Mouse (Mus musculus) liver, embryonic 14.5 days (tissue): ENCODE results near the gene Senp5. TPM values are rescaled to one million over a fixed set of nuclear protein-coding genes. Genes with fewer than 3 reads are reported as not detected.

Experiments used
- ATAC-seq: fragments of 200-750 bp; cut with Nextera tagmentation; 2 replicates; pipeline ENCODE4 v1.8.0; 2017; ENCODE audit warnings: moderate number of reproducible peaks, mild to moderate bottlenecking, moderate library complexity; ENCODE audit not compliant: insufficient read depth
- DNase-seq, 3 experiments: peaks; one replicate each; pipeline ENCODE4 v3.0.0-alpha.2; 2012 to 2013; ENCODE audit warnings: low read depth in 3 of 3, low spot score in 3 of 3
- H3K27ac ChIP-seq: fragments of 300-500 bp; sonication (generic); 2 replicates; pipeline ENCODE4 v1.5.1; 2014; ENCODE audit warnings: moderate library complexity, mild to moderate bottlenecking, control low read depth, inconsistent platforms
- H3K27me3 ChIP-seq: fragments of 300-500 bp; sonication (generic); 2 replicates; pipeline ENCODE4 v1.6.1; 2014; ENCODE audit warnings: mild to moderate bottlenecking, low read length, moderate library complexity; ENCODE audit not compliant: control insufficient read depth, insufficient read depth
- H3K36me3 ChIP-seq: fragments of 300-500 bp; sonication (generic); replicated peaks from 2 replicates; pipeline ENCODE4 v1.6.1; 2014; ENCODE audit warnings: low read depth; ENCODE audit not compliant: control insufficient read depth, insufficient read depth
- H3K4me1 ChIP-seq, 2 experiments: fragments of 200-500 bp in 1 of 2; fragments of 300-500 bp in 1 of 2; sonication (generic) in 1 of 2; replicated peaks; 2 replicates each; pipeline ENCODE4 v1.6.1; 2012 to 2014; ENCODE audit warnings: antibody characterized with exemption in 1 of 2, inconsistent platforms in 1 of 2, low read length in 1 of 2; ENCODE audit not compliant: control insufficient read depth in 2 of 2, insufficient read depth in 2 of 2
- H3K4me2 ChIP-seq: fragments of 300-500 bp; sonication (generic); 2 replicates; pipeline ENCODE4 v1.6.1; 2014; ENCODE audit warnings: low read depth, mild to moderate bottlenecking, control low read depth, moderate library complexity
- H3K4me3 ChIP-seq, 2 experiments: fragments of 200-500 bp in 1 of 2; fragments of 300-500 bp in 1 of 2; sonication (generic) in 1 of 2; 2 replicates each; pipeline ENCODE4 v1.5.1; 2012 to 2014; ENCODE audit warnings: low read depth in 2 of 2, low read length in 2 of 2, mild to moderate bottlenecking in 2 of 2, control low read depth in 1 of 2, inconsistent platforms in 1 of 2, moderate library complexity in 1 of 2; ENCODE audit not compliant: insufficient read depth in 1 of 2
- H3K9ac ChIP-seq: fragments of 300-500 bp; sonication (generic); replicated peaks from 2 replicates; pipeline ENCODE4 v1.6.1; 2014; ENCODE audit warnings: mild to moderate bottlenecking, control low read depth, moderate library complexity
- H3K9me3 ChIP-seq: fragments of 300-500 bp; sonication (generic); 2 replicates; pipeline ENCODE4 v1.6.1; 2016; ENCODE audit warnings: low read length, mixed read lengths; ENCODE audit not compliant: control insufficient read depth
- CTCF ChIP-seq: IDR thresholded peaks from 2 replicates; pipeline ENCODE4 v1.5.1; 2016; ENCODE audit warnings: antibody characterized with exemption, low read depth, control low read depth
- EP300 ChIP-seq: IDR thresholded peaks from 2 replicates; pipeline ENCODE4 v1.6.1; 2016; ENCODE audit warnings: antibody characterized with exemption, low read depth
- WGBS: fragments of 180-500 bp; shearing (Covaris S2); extraction: QIAGEN DNeasy Blood & Tissue Kit; methylation state at CpG from one replicate; pipeline ENCODE4 v1.1.7; 2014; ENCODE audit not compliant: insufficient replicate concordance; 5-methylcytosine and 5-hydroxymethylcytosine counted together
- polyA plus RNA-seq, 2 experiments: library from polyadenylated mRNA; depleted of rRNA in 1 of 2; stranded (reverse) in 1 of 2; unstranded in 1 of 2; fragments of >200 nt; fragmentation: Nextera tagmentation in 1 of 2; extraction: Ambion mirVana in 1 of 2; gene quantifications; 2 replicates each; pipeline versions ENCODE4 v1.2.1 to v1.2.3; 2012 to 2014

Senp5 gene
- 3.5 and 4.7 TPM in 2 replicates for polyA plus RNA-seq (2012; rRNA removed)
- 2.9 and 3.4 TPM in 2 replicates for polyA plus RNA-seq (2014; fragmentation: Nextera tagmentation; extraction: Ambion mirVana)

DNA sequence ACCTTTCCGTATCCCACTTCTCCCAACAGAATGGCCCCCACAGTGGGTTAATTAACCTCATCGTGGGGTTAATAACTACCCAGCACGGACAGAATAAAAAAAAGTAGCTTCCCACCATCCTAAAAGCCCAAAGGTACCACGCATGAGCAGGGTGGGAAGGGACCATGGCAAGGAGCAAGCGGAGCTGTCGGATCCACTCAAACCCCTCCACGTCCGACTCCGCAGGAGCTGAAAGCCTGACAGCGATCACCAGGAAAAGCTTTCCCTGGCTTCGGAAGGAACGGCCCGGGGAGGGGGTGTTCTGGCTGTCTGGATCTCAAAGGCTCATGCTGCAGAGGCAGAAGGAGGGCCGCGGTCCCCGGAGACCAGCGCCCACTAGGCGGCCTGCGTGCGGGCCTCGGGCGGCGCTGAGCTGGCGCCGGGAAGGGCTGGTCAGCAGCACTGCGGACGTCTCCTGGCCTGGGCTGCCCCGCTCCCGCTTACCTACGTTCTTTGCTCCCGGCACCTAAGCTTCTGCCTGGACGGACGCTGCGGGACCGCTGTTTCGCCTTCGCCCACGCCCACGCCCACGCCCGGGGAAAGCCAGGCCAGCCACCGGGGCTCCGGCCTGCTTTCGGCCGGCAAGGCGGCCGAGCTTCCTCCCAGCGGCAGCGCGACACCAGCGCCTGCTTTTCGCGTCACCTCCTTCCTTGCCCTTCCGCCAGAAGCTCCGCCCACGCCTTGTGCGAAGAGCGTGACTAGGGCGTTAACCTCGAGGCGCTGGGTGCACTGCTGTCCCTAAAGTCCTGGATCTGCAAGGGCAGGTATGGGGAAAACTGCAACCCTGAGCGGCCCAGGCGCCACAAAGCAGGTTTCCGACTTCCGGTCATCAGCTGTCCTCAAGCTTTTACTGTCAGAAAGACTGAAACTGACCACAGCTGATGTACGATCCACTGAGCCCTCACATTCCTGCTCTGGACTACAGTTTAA lies at the start of gene Senp5:
Senp5 (minus strand) TSS at position 779 of the 969 bp plus-strand sequence.
- H3K4me1 ChIP-seq = peaks cover 9 to 16% of the 10 kb centered on the region in 2 experiments; a peak in 3 of 4 replicates
- peak; percentile 83 to 92 (median 87) for DNase-seq
- no peaks in the 10 kb centered on the region for H3K27me3 ChIP-seq
- peak within 1 kb of the TSS; percentile 42 for H3K27ac ChIP-seq
- H3K4me2 ChIP-seq = peak within 1 kb of the TSS; percentile 78
- H3K36me3 ChIP-seq = no peaks in the 10 kb centered on the region; the same call in 1 of the 2 replicates
- TF ChIP-seq EP300 (no peak), CTCF (peak; percentile 41)
- under 1% methylated on average over 66 of the region's 66 CpGs for WGBS
- H3K4me3 ChIP-seq = peak within 1 kb of the TSS; percentile 76 to 82
- peak; percentile 94 for ATAC-seq
- H3K9me3 ChIP-seq = no peaks in the 10 kb centered on the region
- H3K9ac ChIP-seq = peak within 1 kb of the TSS; percentile 88

- H3K27ac ChIP-seq = no peak overlapping the region
- no peak overlapping the region for H3K4me3 ChIP-seq
- H3K4me1 ChIP-seq = no peaks in the 10 kb centered on the region
- no peaks in the 10 kb centered on the region for H3K27me3 ChIP-seq
- no peaks in the 10 kb centered on the region for H3K9me3 ChIP-seq
- TF ChIP-seq EP300 (no peak), CTCF (peak; percentile 40; the same call in 1 of the 2 replicates)
- no peak overlapping the region for H3K9ac ChIP-seq
- no peak overlapping the region for H3K4me2 ChIP-seq
- H3K36me3 ChIP-seq = peaks cover 33% of the 10 kb centered on the region
- DNase-seq (no peak), ATAC-seq (no peak)
- 72% methylated on average over 4 of the region's 4 CpGs for WGBS
Measured at GRCm38 (mm10) chr16:32042367-32042766, 39.3 kb upstream of the Senp5 start.

GRCm38 (mm10) chr16:32019678-32020077 lies 16.6 kb upstream of the Senp5 start:
- TF ChIP-seq EP300 = no peak
- Histone ChIP-seq H3K27me3 (no peaks in the 10 kb centered on the region), H3K9ac (no peak overlapping the region), H3K4me1 (no peaks in the 10 kb centered on the region), H3K9me3 (no peaks in the 10 kb centered on the region), H3K4me3 (no peak overlapping the region), H3K36me3 (peaks cover 11% of the 10 kb centered on the region), H3K4me2 (no peak overlapping the region), H3K27ac (no peak overlapping the region)
- 81% methylated on average over 9 of the region's 9 CpGs for WGBS
- DNase-seq = no peak
- no peak for ATAC-seq

- H3K4me2 ChIP-seq = no peak overlapping the region
- H3K27me3 ChIP-seq = no peaks in the 10 kb centered on the region
- H3K4me3 ChIP-seq = no peak overlapping the region
- H3K27ac ChIP-seq = no peak overlapping the region
- WGBS = 65% methylated on average over 4 of the region's 4 CpGs
- no peaks in the 10 kb centered on the region for H3K36me3 ChIP-seq
- ATAC-seq (no peak), DNase-seq (no peak)
- H3K9ac ChIP-seq = no peak overlapping the region
- no peaks in the 10 kb centered on the region for H3K9me3 ChIP-seq
- no peak for TF ChIP-seq EP300
- no peaks in the 10 kb centered on the region; a peak in 1 of 4 replicates for H3K4me1 ChIP-seq
Measured at GRCm38 (mm10) chr16:32010330-32010729, 7.2 kb upstream of the Senp5 start.

GRCm38 (mm10) chr16:32009913-32010312 lies 6.8 kb upstream of the Senp5 start:
- peak; percentile 42; the same call in 1 of the 2 replicates for ATAC-seq
- 28% methylated on average over 5 of the region's 5 CpGs for WGBS
- Histone ChIP-seq H3K4me1 (no peaks in the 10 kb centered on the region; a peak in 1 of 4 replicates), H3K4me3 (no peak overlapping the region), H3K36me3 (no peaks in the 10 kb centered on the region), H3K27ac (no peak overlapping the region), H3K9ac (no peak overlapping the region), H3K4me2 (no peak overlapping the region), H3K9me3 (no peaks in the 10 kb centered on the region), H3K27me3 (no peaks in the 10 kb centered on the region)
- peak in 1 of 3 experiments; percentile 26 for DNase-seq
- TF ChIP-seq EP300 (no peak), CTCF (no peak)
